Mouse (Mus musculus): Measurements from ENCODE around the gene Gm20388. TPM values are rescaled to one million over a fixed set of nuclear protein-coding genes. Genes with fewer than 3 reads are reported as not detected.

Gene Gm20388
- polyA plus RNA-seq, 1 experiment: 49.7 TPM

- DNase-seq: no peak
- TF ChIP-seq POLR2A (IDR thresholded peaks at IDR 0.05; ENCODE audit: low read depth, low read length) (no peak), CTCF (conservative IDR thresholded peaks at IDR 0.05; ENCODE audit: insufficient read depth, insufficient read length, low read depth, low read length) (no peak)
- Histone ChIP-seq H3K4me1 (ENCODE audit: control insufficient read depth, insufficient read depth, low read length) (peaks cover 15% of the 10 kb centered on the region), H3K27me3 (replicated peaks; ENCODE audit: control insufficient read depth, insufficient read depth, low read length) (no peaks in the 10 kb centered on the region), H3K27ac (ENCODE audit: insufficient read depth, low read depth, low read length) (no peak overlapping the region), H3K36me3 (ENCODE audit: control insufficient read depth, insufficient read depth, low read length) (no peaks in the 10 kb centered on the region), H3K4me3 (ENCODE audit: insufficient read depth, low read depth, low read length) (no peak overlapping the region)
- WGBS: 69% methylated on average over 5 of the region's 5 CpGs
These were observed 3039.1 kb downstream of the Gm20388 start for GRCm38 (mm10) chr8:122949701-122950100.

DNA sequence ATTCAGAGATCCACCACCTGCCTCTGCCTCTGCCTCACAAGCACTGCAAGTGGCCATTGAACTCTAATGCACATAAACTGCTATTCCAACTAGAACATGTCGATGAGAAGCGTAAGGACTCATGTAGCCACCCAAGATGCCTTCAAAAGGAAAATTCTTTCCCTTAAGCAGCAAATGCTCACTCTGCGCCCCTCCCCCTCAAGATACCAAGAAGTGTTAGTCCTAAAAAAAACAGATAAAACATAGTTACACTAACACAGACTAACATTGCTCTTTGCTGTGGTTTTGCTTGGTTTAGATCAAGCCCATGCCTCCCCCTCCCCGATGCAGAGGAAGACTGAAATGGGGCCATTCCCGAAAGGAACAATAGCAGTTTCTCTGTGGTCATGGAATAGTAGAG, 3040.8 kb downstream of the Gm20388 start:
- H3K27me3 ChIP-seq (replicated peaks; ENCODE audit: control insufficient read depth, insufficient read depth, low read length): no peaks in the 10 kb centered on the region
- 83% methylated on average over 5 of the region's 5 CpGs for WGBS
- no peak overlapping the region for H3K27ac ChIP-seq (ENCODE audit: insufficient read depth, low read depth, low read length)
- no peak overlapping the region for H3K4me3 ChIP-seq (ENCODE audit: insufficient read depth, low read depth, low read length)
- no peak for DNase-seq
- no peak for TF ChIP-seq CTCF (conservative IDR thresholded peaks at IDR 0.05; ENCODE audit: insufficient read depth, insufficient read length, low read depth, low read length)
- no peak for TF ChIP-seq POLR2A (IDR thresholded peaks at IDR 0.05; ENCODE audit: low read depth, low read length)
- no peaks in the 10 kb centered on the region for H3K36me3 ChIP-seq (ENCODE audit: control insufficient read depth, insufficient read depth, low read length)
- peaks cover 14% of the 10 kb centered on the region for H3K4me1 ChIP-seq (ENCODE audit: control insufficient read depth, insufficient read depth, low read length)

DNA sequence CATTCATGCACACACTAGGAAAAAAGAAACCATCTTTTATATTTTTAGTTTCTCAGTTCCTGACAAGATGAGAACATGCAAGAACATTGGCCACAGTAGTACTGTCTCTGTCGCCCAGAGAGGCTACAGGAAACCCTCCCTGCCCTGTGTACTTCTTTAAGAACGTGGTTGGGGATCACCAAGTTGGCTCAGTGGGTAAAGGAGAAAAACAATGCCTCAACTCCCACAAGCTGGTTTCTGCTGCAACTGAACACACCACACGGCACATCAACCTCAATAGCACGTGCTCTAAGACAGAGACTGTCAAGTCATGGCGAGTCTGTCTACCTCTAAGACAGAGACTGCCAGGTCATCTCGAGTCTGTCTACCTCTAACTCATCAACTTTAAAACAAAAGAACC, 3042.4 kb downstream of the Gm20388 start:
- 79% methylated on average over 6 of the region's 6 CpGs for WGBS
- H3K36me3 ChIP-seq (ENCODE audit: control insufficient read depth, insufficient read depth, low read length): no peaks in the 10 kb centered on the region
- no peak for DNase-seq
- no peak overlapping the region for H3K27ac ChIP-seq (ENCODE audit: insufficient read depth, low read depth, low read length)
- H3K4me1 ChIP-seq (ENCODE audit: control insufficient read depth, insufficient read depth, low read length): peaks cover 15% of the 10 kb centered on the region
- TF ChIP-seq POLR2A (IDR thresholded peaks at IDR 0.05; ENCODE audit: low read depth, low read length): no peak
- no peak for TF ChIP-seq CTCF (conservative IDR thresholded peaks at IDR 0.05; ENCODE audit: insufficient read depth, insufficient read length, low read depth, low read length)
- H3K27me3 ChIP-seq (replicated peaks; ENCODE audit: control insufficient read depth, insufficient read depth, low read length): no peaks in the 10 kb centered on the region
- H3K4me3 ChIP-seq (ENCODE audit: insufficient read depth, low read depth, low read length): no peak overlapping the region

GRCm38 (mm10) chr8:122954090-122954799, 3043.6 kb downstream of the Gm20388 start:
- Histone ChIP-seq H3K27me3 (replicated peaks; ENCODE audit: control insufficient read depth, insufficient read depth, low read length) (no peaks in the 10 kb centered on the region), H3K27ac (ENCODE audit: insufficient read depth, low read depth, low read length) (no peak overlapping the region), H3K4me3 (ENCODE audit: insufficient read depth, low read depth, low read length) (no peak overlapping the region), H3K36me3 (ENCODE audit: control insufficient read depth, insufficient read depth, low read length) (no peaks in the 10 kb centered on the region), H3K4me1 (ENCODE audit: control insufficient read depth, insufficient read depth, low read length) (peaks cover 15% of the 10 kb centered on the region)
- no peak for TF ChIP-seq POLR2A (IDR thresholded peaks at IDR 0.05; ENCODE audit: low read depth, low read length)
- no peak for TF ChIP-seq CTCF (conservative IDR thresholded peaks at IDR 0.05; ENCODE audit: insufficient read depth, insufficient read length, low read depth, low read length)
- DNase-seq: no peak
- 69% methylated on average over 3 of the region's 3 CpGs for WGBS

DNA sequence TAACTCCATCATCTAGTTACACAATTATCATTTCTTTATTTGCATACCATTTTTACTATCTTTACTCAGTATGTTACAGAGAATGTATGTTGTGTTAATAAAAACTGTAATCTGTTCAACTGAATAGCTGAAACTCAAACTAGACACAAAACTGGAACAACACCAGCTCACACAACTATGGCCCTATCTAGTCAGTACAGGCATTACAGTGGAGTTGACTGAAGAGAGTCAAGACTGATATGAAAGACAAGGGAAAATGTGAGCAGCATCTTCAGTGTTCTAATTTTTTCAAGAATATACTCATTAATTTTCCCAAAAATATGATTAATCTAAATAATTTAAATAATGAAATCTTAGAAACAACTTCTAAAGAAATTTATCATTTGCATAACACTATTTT, 3044.6 kb downstream of the Gm20388 start:
- H3K36me3 ChIP-seq (ENCODE audit: control insufficient read depth, insufficient read depth, low read length): no peaks in the 10 kb centered on the region
- TF ChIP-seq CTCF (conservative IDR thresholded peaks at IDR 0.05; ENCODE audit: insufficient read depth, insufficient read length, low read depth, low read length) (no peak), POLR2A (IDR thresholded peaks at IDR 0.05; ENCODE audit: low read depth, low read length) (no peak)
- no peak for DNase-seq
- H3K4me1 ChIP-seq (ENCODE audit: control insufficient read depth, insufficient read depth, low read length): peaks cover 13% of the 10 kb centered on the region
- H3K27ac ChIP-seq (ENCODE audit: insufficient read depth, low read depth, low read length): no peak overlapping the region
- no peak overlapping the region for H3K4me3 ChIP-seq (ENCODE audit: insufficient read depth, low read depth, low read length)
- H3K27me3 ChIP-seq (replicated peaks; ENCODE audit: control insufficient read depth, insufficient read depth, low read length): no peaks in the 10 kb centered on the region

DNA sequence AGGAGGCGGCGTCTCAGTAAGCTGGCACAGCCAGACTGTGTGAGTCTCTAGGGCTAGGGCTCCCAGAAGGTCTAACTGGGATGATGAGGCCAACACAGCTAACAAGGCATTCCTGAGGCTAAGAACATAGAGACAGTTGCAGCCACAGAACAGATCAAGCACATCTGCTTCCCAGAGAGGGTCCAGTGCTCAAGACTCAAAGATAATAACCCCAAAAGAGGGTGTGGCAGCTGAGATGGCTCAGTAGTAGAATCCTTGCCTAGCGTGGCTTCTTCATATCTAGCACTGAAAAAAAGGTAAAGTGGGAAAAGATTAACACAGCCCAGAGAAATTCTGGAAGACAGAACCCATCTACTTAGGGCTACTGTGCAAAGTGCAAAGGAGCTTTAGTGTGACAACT, 3045.4 kb downstream of the Gm20388 start:
- no peak overlapping the region for H3K27ac ChIP-seq (ENCODE audit: insufficient read depth, low read depth, low read length)
- no peak for DNase-seq

GRCm38 (mm10) chr8:122960323-122960722, 3049.7 kb downstream of the Gm20388 start:
- Histone ChIP-seq H3K27me3 (replicated peaks; ENCODE audit: control insufficient read depth, insufficient read depth, low read length) (no peaks in the 10 kb centered on the region), H3K36me3 (ENCODE audit: control insufficient read depth, insufficient read depth, low read length) (no peaks in the 10 kb centered on the region), H3K4me3 (ENCODE audit: insufficient read depth, low read depth, low read length) (no peak overlapping the region), H3K27ac (ENCODE audit: insufficient read depth, low read depth, low read length) (no peak overlapping the region), H3K4me1 (ENCODE audit: control insufficient read depth, insufficient read depth, low read length) (peaks cover 21% of the 10 kb centered on the region)
- 49% methylated on average over 5 of the region's 5 CpGs for WGBS
- TF ChIP-seq CTCF (conservative IDR thresholded peaks at IDR 0.05; ENCODE audit: insufficient read depth, insufficient read length, low read depth, low read length): no peak
- no peak for TF ChIP-seq POLR2A (IDR thresholded peaks at IDR 0.05; ENCODE audit: low read depth, low read length)
- DNase-seq: no peak

More for the DNA sequence above, 3045.4 kb downstream of the Gm20388 start:
- TF ChIP-seq POLR2A (IDR thresholded peaks at IDR 0.05; ENCODE audit: low read depth, low read length): no peak
- no peak for TF ChIP-seq CTCF (conservative IDR thresholded peaks at IDR 0.05; ENCODE audit: insufficient read depth, insufficient read length, low read depth, low read length)
- Histone ChIP-seq H3K36me3 (ENCODE audit: control insufficient read depth, insufficient read depth, low read length) (no peaks in the 10 kb centered on the region), H3K27me3 (replicated peaks; ENCODE audit: control insufficient read depth, insufficient read depth, low read length) (no peaks in the 10 kb centered on the region), H3K4me3 (ENCODE audit: insufficient read depth, low read depth, low read length) (no peak overlapping the region), H3K4me1 (ENCODE audit: control insufficient read depth, insufficient read depth, low read length) (peaks cover 13% of the 10 kb centered on the region)
- WGBS: 83% methylated on average over 3 of the region's 3 CpGs

Data from kidney, adult 2 months (tissue).